Mouse (Mus musculus) urinary bladder, postnatal 10 days (tissue): ENCODE data around the gene Nrarp.

Source experiments
- DNase-seq: peaks from one replicate; pipeline ENCODE4 v3.0.0; 2022; ENCODE audit warnings: low spot score

The Nrarp gene

GRCm38 (mm10) chr2:25196172-25196954 is 15.8 kb downstream of the Nrarp start, which contains the start of gene Tor4a:
Gene Tor4a, minus strand, starts transcription at chr2:25196886.
- DNase-seq = no peak

- no peak for DNase-seq
Observed at GRCm38 (mm10) chr2:25197191-25197590, 16.6 kb downstream of the Nrarp start.

DNA sequence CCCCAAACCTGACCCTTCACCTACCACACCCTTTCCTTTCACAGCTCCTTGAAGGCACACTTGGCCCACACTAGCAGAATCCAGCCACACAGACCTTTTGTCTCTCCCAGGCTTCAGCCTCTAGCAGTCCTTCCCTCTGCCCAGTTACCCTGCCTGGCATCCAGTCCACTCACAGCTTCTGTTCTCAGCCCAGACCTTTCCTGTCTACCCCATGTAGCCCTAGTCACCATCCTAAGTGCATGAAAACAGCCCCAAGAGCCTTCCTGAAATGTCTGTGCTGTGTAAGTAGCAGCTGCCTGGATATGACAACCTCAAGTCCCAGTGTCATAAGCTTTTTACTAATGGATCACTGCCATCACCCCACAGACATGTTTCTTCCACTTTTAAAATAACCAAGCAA is 17.4 kb downstream of the Nrarp start:
- no peak for DNase-seq

- DNase-seq = no peak
Observed at GRCm38 (mm10) chr2:25200631-25201030, 20.1 kb downstream of the Nrarp start.

- DNase-seq = no peak
Observed at GRCm38 (mm10) chr2:25203631-25204214, 23.2 kb downstream of the Nrarp start.

DNA sequence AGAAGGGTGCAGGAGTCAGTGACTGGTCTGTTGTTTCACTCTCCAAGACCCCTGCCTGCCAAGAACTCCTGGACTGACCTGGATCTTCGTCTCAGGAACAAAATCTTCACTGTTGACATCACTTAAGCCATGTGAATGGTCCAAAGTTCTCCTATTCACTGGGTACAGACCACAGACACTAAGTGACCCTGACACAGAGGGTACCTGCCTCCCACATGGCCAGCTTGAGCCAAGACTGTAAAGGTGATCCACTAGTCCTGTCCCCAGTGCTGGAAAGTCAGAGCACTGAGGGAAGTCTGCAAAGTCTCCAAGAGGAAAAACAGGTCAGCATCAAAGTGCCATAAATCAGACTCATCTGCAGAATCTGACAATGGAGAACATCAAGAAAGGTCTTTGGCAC is 27.0 kb downstream of the Nrarp start:
- DNase-seq = no peak

DNA sequence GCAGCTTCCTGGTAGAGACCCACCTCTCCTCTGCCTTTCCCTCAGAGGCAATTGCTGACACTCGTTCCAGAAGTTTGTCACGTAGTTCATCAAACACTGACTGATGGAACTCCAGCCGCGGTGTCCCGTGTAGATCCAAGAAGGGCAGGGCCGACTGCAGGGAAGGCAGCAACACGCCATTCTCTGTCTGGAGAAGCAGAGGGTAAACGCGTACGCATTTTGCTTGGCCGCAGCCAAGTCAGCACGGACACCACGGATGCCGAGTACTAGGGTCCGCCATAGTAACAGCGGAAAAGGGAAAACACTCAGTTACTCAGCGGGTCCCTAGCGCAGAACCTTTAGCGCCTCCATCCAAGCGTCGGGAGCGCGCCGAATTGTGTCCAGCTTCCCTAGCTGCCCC is 30.1 kb downstream of the Nrarp start:
- no peak for DNase-seq

DNA sequence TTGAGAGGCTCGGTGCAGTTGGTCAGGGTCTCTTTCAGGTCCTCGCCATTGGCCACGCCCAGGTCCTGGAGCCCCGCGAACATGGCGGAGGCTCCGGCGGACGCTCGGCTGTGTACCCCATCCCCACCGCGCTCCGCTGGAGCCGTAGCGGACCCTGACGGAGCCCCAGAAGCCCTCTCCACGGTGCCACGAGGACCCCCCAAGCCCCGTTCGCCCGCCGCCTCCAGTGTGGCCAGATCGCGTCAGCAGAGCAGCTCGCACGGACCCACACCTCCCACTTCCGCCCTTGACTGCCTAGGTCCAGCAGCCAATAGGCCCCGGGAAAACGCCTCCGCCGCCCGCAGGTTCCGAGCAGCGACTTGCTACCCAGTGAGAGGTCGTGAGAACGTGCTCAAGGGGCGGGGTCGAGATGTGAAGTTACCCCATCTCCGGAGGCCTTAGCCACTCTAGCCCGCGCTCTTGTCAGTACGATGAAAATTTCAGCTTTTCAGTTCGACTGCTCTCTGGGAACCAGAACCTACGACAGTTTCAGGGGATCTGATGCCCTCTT is 30.6 kb downstream of the Nrarp start, which contains the start of gene Nelfb:
Nelfb (minus strand) TSS at position 369 of the 550 bp plus-strand sequence.
- peak; percentile 57 for DNase-seq

- no peak for DNase-seq
Observed at GRCm38 (mm10) chr2:25213266-25213865, 32.8 kb downstream of the Nrarp start.

- DNase-seq = no peak
Observed at GRCm38 (mm10) chr2:25214444-25214843, 33.9 kb downstream of the Nrarp start, which contains the start of gene Stpg3. Gene Stpg3, minus strand, starts transcription at chr2:25214637.

GRCm38 (mm10) chr2:25217666-25218065 is 37.1 kb downstream of the Nrarp start:
- no peak for DNase-seq

DNA sequence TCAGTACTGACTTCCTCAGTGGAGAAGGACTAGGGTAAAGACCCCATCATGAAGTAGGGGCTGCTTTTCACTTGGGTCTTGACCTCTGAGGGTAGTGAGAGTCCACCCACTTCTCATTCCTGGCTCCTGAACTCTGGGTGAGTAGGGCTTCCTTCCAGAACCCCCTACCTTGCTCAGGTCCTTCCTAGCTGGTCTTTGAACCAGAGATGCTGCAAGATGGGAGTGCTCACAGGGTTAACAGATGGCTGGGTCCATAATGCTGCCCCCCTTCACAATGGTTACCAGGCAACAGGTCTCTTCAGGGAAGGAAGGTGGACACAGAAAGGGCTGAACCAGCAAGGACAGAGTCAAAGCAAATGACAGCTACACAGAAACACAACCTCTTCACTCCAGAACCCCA is 37.9 kb downstream of the Nrarp start, which contains the start of gene Fam166a:
Fam166a (plus strand) TSS at position 301 of the 400 bp plus-strand sequence.
- no peak for DNase-seq

DNA sequence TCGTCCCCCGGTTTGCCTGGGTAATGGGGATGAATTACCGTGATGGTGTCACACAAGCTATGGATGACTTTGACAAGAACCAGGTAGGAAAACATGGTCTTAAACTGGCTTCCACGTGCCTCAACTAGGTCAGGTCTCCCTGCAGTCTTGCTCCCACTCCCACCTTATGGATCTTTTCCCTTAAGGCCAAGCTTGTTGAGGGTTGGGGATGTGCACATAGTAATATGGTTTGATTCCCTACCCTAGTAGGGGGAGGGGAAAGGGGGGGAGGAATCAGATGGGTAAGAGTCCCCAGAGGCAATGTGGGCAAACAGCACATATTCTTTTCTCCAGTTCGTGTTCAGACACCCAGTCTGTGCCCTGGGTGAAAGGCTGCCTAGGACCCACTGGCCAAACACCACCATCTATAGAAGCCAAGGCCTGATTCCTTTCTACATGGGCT is 40.8 kb downstream of the Nrarp start:
- DNase-seq = no peak

GRCm38 (mm10) chr2:25223681-25224491 is 43.3 kb downstream of the Nrarp start:
- peak; percentile 46 for DNase-seq

DNA sequence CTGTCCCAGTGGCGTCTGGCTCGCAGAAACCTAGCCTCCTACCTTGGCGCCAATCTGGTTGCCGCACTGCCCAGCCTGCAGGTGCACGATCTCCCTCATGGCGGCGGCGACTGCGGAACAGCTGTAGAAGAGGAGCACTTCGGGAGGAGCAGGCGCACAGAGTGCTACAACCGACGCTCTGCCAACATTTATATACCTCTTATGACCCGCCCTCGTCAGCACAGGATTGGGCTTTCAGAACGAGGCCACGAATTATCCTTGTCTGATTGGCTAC is 43.9 kb downstream of the Nrarp start, which contains the start of gene Tubb4b:
Tubb4b (minus strand) TSS at position 211 of the 274 bp plus-strand sequence.
- no peak for DNase-seq

- peak; percentile 88 for DNase-seq
Observed at GRCm38 (mm10) chr2:25224766-25225752, 44.5 kb downstream of the Nrarp start.

- DNase-seq = no peak
Observed at GRCm38 (mm10) chr2:25225811-25226379, 45.3 kb downstream of the Nrarp start.

DNA sequence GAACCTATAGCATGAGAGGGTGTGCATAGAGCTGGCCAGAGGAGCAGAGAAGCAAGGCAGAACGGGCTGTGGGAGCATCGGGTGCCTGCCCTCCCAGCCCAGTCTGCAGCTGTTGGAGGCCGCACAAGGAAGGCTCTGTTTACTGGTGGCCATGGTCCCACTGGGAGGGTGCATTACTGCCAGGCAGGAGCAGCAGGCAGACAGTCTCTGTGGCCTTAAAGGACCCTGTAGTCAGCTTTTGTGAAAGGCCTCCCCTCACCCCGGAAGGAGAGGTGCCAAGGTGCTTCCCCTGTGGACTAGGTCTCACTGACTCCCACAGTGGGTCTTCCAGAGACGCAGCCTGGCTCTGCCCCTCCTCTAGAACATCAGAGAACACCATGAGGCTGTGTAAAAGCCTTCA is 46.3 kb downstream of the Nrarp start:
- DNase-seq = no peak

DNA sequence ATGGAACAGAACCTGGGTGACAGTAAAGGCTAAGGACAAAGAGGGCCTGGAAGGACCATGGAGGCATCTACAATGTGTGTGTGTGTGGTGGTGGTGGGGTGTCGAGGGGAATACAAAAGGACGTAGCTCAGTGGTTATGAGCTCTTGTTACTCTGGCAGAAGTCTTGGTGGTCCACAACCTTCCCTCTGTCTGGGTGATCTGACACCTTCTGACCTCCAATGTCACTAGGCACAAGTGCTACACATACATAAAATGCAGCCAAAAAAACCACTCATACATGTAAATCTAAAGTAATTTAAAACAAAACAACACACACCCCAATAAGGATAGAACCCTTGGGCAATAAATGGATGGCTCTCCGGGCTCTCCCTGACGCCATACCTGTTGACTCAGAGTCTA is 46.8 kb downstream of the Nrarp start:
- DNase-seq = no peak

GRCm38 (mm10) chr2:25228431-25228889 is 47.9 kb downstream of the Nrarp start:
- DNase-seq = peak; percentile 79
